Mouse (Mus musculus) liver, postnatal 0 days (tissue): ENCODE measurements at regions not wholly inside any gene's neighbourhood (a gene's known extent, or its start where the extent isn't known, plus 50 kb on each side); places are given as distances from the start of the nearest gene placed in this dataset.

Experiments used
- CTCF ChIP-seq: sonication (generic); IDR thresholded peaks from 2 replicates; pipeline ENCODE4 v1.5.1; 2016; ENCODE audit warnings: antibody characterized with exemption, low read depth
- EP300 ChIP-seq: IDR thresholded peaks from 2 replicates; pipeline ENCODE4 v1.6.1; 2016; ENCODE audit warnings: antibody characterized with exemption, low read depth, mild to moderate bottlenecking

DNA sequence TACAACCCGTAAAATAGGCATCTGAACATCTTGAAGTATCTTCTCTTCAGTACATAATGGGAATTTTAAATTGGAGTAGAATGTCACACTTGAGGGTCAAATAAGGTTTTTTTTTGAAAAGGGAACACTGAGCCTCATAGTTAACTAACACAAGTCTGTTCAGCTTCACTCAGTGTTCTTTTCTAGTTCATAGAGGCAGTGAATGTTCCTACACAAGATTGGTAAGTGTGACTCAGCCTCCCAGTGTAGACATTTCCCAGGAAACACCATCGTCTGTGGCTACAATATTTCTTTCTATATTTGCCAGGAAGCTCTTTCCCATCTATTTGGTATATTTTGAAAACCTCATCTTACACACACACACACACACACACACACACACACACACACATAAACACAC lies 670.1 kb upstream of the Stxbp6 start:
- no peak for TF ChIP-seq EP300
- TF ChIP-seq CTCF = no peak
